Mouse (Mus musculus) ES-E14 (cell line): ENCODE data around the gene Scgb1b12. TPM values are rescaled to one million over a fixed set of nuclear protein-coding genes. Genes with fewer than 3 reads are reported as not detected.
"Not testable (repeated sequence)": the region's sequence is repeated elsewhere in the genome, so short reads cannot be mapped to it uniquely, and the experiment has no call there.

Experiments used
- DNase-seq: peaks from one replicate; pipeline ENCODE4 v3.0.0-alpha.2; 2013; ENCODE audit warnings: low read depth, low spot score
- H3K27ac ChIP-seq: 2 replicates; pipeline ENCODE4 v1.5.1; 2012; ENCODE audit warnings: low read depth, mild to moderate bottlenecking, low read length, moderate library complexity, mixed read lengths; ENCODE audit not compliant: poor library complexity, insufficient read depth, severe bottlenecking
- H3K36me3 ChIP-seq: 2 replicates; pipeline ENCODE4 v1.6.1; 2012; ENCODE audit warnings: mild to moderate bottlenecking, low read length, moderate library complexity, mixed read lengths; ENCODE audit not compliant: control insufficient read depth, poor library complexity, insufficient read depth, severe bottlenecking
- H3K4me1 ChIP-seq, 2 experiments: fragments of 150-350 bp in 1 of 2; sonication (generic) in 1 of 2; 2 replicates each; pipeline ENCODE4 v1.6.1; 2012; ENCODE audit warnings: low read length in 2 of 2, mild to moderate bottlenecking in 1 of 2, mixed read lengths in 1 of 2; ENCODE audit not compliant: control insufficient read depth in 2 of 2, insufficient read depth in 2 of 2, poor library complexity in 1 of 2
- H3K4me3 ChIP-seq, 2 experiments: fragments of 150-350 bp in 1 of 2; sonication (generic) in 1 of 2; 2 replicates each; pipeline ENCODE4 v1.5.1; 2012; ENCODE audit warnings: low read length in 2 of 2, low read depth in 1 of 2, mild to moderate bottlenecking in 1 of 2, mixed read lengths in 1 of 2; ENCODE audit not compliant: insufficient read depth in 1 of 2, poor library complexity in 1 of 2, severe bottlenecking in 1 of 2
- H3K9ac ChIP-seq: 2 replicates; pipeline ENCODE4 v1.6.1; 2012; ENCODE audit warnings: low read depth, mild to moderate bottlenecking, low read length, mixed read lengths; ENCODE audit not compliant: poor library complexity, insufficient read depth, severe bottlenecking
- H3K9me3 ChIP-seq: fragments of 150-350 bp; sonication (generic); 2 replicates; pipeline ENCODE4 v1.6.1; 2012; ENCODE audit warnings: low read depth, mild to moderate bottlenecking, low read length; ENCODE audit not compliant: control insufficient read depth, insufficient read depth
- in situ Hi-C, 2 experiments: fragments of 600-800 bp; cut with MboI; formaldehyde crosslinking; loops; one replicate each; pipeline ENCODE4 v1.15.1; 2025; ENCODE audit warnings: low sequenced_read_pairs in 2 of 2, inconsistent platforms in 1 of 2; ENCODE audit not compliant: unreplicated experiment in 2 of 2
- total RNA-seq: library from RNA; depleted of rRNA; stranded (reverse); fragments of 300-350 nt; gene quantifications from 2 replicates; pipeline ENCODE4 v1.2.3, GENCODE M21; 2012; rRNA removed

The Scgb1b12 gene
- not detected in 2 replicates for total RNA-seq

DNA sequence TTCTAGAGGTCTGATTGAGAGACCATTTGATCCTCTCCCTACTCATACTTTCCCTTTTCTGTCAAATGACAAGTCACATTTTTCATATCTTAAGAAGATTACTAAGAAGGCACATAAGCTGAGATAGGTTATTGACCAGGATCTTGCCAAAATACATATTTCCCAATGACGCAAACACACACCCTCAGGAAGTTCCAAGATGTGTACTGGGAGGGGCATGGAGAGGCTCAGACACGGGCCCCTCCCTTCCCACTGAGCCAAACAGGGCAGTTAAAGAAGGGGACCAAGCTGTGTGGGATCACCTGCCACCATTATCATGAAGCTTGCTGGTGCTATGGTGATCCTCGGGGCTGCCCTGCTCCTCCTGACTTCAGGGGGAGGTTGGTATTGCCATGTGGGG, at the start of gene Scgb1b12:
Gene Scgb1b12, plus strand, starts transcription at position 301 of the 400 bp plus-strand sequence.
- H3K9me3 ChIP-seq, H3K4me3 ChIP-seq, H3K36me3 ChIP-seq, H3K9ac ChIP-seq, H3K27ac ChIP-seq, H3K4me1 ChIP-seq, DNase-seq, in situ Hi-C loops: not testable (repeated sequence)

- DNase-seq, H3K4me3 ChIP-seq, H3K9ac ChIP-seq, H3K4me1 ChIP-seq, in situ Hi-C loops, H3K27ac ChIP-seq, H3K36me3 ChIP-seq, H3K9me3 ChIP-seq: not testable (repeated sequence)
Observed at GRCm38 (mm10) chr7:32327145-32327544, 6.8 kb upstream of the Scgb1b12 start, which contains the start of gene Scgb2b12. TSS of gene Scgb2b12 (minus strand) at chr7:32327245.

Other genes with a start within 250 kb of the Scgb1b12 start
- not detected in 2 replicates for gene Scgb1b10, start 233.3 kb upstream of the Scgb1b12 start, total RNA-seq
- gene Scgb2b11, start 123.0 kb upstream of the Scgb1b12 start, total RNA-seq, result not detected in 2 replicates
- not detected in 2 replicates for gene Scgb1b11, start 111.3 kb upstream of the Scgb1b12 start, total RNA-seq
- gene Scgb2b12, start 6.9 kb upstream of the Scgb1b12 start, total RNA-seq, result not detected in 2 replicates
- gene Scgb1b29, start 107.4 kb downstream of the Scgb1b12 start, total RNA-seq, result not detected in 2 replicates